Mouse (Mus musculus) heart, postnatal 36 days (tissue): ENCODE measurements around the gene Cst9. TPM values are rescaled to one million over a fixed set of nuclear protein-coding genes. Genes with fewer than 3 reads are reported as not detected.

ENCODE experiments used
- DNase-seq, 2 experiments: peaks; one replicate each; pipeline ENCODE4 v3.0.0; 2021 to 2022
- intact Hi-C: fragments of 180-260 bp; cut with DNase I; formaldehyde crosslinking; loops from one replicate; pipeline ENCODE4 v1.15.1; 2025
- total RNA-seq, 2 experiments: library from RNA; stranded (reverse); gene quantifications; 2 replicates each; pipeline ENCODE4 v1.2.3; 2021

Cst9 gene
- total RNA-seq, result 1 to 10 TPM in 1 of 2 experiments, under 1 TPM in 1; 0.68 to 1.2 TPM

- DNase-seq, result no peak
- intact Hi-C loops, result no loop called here
Measured at GRCm38 (mm10) chr2:148834912-148835311, at the start of gene Cst9. TSS of gene Cst9 (plus strand) at chr2:148835147.

DNA sequence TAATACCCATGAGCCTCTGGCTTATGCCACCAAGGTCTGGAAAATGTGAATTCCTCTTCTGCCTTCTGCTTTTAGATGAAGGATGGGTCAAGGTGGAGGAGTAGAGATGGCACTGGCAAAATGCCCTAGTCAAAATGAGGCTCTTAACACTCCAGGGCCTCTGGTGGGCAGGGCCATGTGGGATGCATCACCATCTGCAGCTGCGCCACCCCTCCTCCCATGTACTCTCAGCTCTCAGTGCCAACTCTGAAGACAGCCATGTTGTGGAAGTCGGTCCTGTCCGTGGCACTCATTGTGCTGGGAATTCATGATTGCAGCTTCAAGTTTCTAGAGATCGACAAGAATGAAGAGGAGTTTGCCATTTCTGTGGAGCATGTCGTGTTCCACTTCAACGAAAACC is 45.8 kb upstream of the Cst9 start, which contains the start of gene Cst12:
TSS of gene Cst12 (plus strand) at position 220 of the 400 bp plus-strand sequence.
- no peak for DNase-seq
- intact Hi-C loops, result no loop called here

DNA sequence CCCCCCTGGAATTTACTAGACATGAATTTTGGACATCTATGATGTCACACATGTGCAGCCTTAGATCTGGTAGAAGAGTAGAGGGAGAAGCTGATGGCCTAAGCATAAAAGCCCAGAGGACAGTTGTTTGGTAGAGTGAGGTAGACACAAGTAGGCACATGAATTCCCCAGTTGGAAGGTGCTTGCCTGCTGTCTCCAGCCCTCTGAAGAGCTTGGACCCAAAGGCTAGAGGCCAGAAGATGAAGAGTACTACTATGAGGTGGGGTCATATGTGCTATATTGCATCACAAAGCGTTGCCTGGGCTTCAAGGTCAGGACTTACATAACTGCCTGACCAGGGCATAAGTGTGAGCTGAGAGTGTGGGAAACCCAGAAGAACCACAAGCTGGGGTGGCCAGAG is 36.5 kb upstream of the Cst9 start, which contains the start of gene Cst8:
TSS of gene Cst8 (plus strand) at position 301 of the 400 bp plus-strand sequence.
- intact Hi-C loops, result no loop called here
- DNase-seq, result no peak

DNA sequence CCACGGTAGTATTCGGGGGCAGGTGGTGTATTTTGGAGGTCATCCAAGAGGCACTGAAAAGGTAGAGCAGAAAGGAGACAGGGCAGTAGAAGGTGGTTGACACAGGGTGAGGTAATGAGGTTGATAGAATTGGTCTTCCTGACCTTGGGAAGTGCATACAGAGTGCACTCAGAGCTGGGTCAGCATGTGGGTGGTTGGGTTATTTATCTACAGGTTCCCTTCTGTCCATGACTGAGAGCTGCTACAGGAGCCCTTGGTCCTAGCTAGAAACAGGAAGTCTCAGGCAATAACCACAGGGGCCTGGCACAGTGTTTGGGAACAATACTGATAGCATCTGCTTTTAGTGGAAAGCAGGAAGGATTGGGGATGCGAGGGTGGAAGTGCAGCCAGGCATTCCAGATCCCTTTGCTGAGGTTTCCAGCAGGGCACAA is 33.4 kb upstream of the Cst9 start:
- intact Hi-C loops, result no loop called here
- DNase-seq, result no peak

DNA sequence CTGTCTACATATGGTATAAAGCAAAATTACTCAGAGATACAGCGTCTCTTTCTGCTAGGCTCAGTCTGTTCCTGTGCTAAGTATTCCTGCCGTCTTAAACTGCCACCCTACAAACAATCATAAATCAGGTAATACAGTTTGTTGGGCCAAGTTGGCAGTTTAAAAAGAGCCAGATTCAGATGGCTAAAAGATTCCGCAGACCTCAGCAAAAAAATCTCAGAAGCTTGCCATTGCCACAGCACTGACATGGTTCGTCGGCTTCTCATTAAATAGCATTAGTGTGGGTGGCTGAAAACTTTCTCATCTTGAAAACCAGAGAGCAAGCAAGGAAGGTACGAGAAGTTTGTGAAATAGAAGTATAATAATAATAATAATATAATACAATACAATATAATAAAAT is 28.3 kb upstream of the Cst9 start:
- no peak for DNase-seq
- intact Hi-C loops, result no loop called here

GRCm38 (mm10) chr2:148819909-148820308 is 15.0 kb upstream of the Cst9 start, which contains the start of gene Cst13:
TSS of gene Cst13 (plus strand) at chr2:148820081.
- DNase-seq, result no peak
- intact Hi-C loops, result no loop called here

- DNase-seq, result no peak
- intact Hi-C loops, result no loop called here
Measured at GRCm38 (mm10) chr2:148825986-148826385, 9.0 kb upstream of the Cst9 start.

DNA sequence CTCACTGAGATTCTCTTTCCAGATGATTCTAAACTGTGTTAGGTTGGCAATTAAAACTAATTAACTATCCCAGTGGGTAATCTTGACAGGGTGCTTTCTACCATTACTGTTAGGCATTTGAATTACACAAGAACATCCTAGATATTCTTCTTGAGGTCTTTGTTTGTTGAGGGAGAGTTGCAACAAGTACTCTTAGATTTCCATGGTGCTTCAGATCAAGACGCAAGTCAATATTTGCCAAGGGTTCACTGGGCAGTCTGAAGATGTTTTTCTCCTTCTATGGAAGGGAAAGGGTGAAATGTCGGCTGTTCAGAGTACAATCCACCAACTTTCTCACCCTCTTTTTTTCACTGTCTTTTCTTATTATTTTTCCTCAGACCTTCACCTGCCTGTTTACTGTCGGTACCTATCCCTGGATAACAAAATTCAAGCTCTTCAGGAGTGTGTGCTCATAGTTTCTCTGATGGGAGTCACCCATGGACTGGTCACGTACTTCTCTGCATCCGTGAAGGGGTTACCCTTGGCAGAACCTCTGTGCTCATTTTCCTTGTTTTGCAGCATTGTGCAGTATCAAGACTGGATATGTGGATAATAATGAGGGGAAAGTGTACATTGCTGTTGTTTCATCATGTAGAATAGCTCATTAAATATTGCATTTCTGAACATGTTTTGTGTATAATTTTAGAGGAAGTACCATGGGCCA is 3.3 kb downstream of the Cst9 start:
- no peak for DNase-seq
- intact Hi-C loops, result no loop called here

GRCm38 (mm10) chr2:148839224-148839623 is 4.3 kb downstream of the Cst9 start:
- intact Hi-C loops, result no loop called here
- DNase-seq, result no peak

- intact Hi-C loops, result loop anchor here (1.0 to 5.0 kb wide), 3 partner anchors 22 to 99 kb away; partner anchors contain the start of gene Cstl1
- DNase-seq, result peak; percentile 84 to 86
Measured at GRCm38 (mm10) chr2:148851116-148851906, 16.4 kb downstream of the Cst9 start.

DNA sequence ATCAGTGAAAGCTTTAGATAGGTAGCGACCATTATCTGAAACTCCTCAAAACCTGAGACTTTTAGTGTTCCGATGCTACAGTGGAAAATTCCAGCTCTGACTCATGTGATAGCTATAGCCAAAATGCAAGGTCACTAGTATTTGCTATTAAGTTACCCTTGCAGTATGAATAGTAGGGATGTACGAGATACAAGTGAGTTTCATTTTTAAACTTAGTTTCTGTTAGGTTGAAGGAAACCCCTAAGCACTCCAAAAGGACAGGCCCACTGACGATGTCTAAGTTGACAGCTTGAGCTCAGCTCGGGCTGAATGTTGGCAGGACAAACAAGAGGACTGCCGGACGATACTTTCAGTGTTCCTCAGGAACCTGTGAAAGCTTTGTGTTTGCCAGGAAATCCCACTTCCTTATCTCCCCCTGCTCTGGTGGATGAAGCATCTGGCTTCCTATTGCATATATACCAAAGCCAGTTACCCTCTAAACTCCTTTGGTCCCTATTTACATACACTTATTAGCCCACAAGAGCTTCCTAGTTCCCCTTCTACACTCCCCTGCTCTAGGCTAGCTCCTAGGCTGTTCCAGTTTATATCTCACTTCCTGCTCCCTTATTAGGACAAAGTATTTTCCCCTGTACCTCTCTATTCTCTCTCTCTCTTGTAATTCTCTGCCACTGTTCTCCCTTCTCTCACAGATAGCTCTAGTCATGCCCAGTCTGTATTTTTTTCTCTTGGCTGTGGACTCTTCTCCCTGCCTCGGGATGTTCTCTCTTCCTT is 21.9 kb downstream of the Cst9 start:
- intact Hi-C loops, result loop anchor here (2.0 kb wide), 1 partner anchor 18 kb away; the partner anchor contains the start of gene Cst3
- DNase-seq, result no peak

GRCm38 (mm10) chr2:148857506-148857905 is 22.6 kb downstream of the Cst9 start:
- no peak for DNase-seq
- intact Hi-C loops, result loop anchor here (2.0 kb wide), 1 partner anchor 17 kb away; the partner anchor contains the start of gene Cst3

DNA sequence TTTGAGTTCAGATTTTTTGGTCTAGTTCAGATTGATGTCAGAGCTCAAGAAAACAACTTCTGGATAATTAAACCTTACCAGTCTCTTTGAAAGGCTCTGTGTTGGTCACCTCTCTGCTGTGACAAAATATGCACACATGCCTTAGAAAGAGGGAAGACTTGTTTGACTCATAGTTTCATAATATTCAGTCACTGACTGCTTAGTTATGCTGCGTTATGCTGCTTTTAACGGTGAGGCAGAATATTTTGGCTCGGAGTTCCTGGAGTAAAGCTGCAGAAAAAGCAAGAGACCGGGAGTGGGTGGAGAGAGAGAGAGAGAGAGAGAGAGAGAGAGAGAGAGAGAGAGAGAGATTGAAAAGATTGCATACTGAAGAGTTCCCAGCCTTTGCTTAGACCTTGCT is 26.0 kb downstream of the Cst9 start:
- intact Hi-C loops, result no loop called here

GRCm38 (mm10) chr2:148861693-148862092 is 26.7 kb downstream of the Cst9 start:
- DNase-seq, result no peak
- intact Hi-C loops, result no loop called here

More for the DNA sequence above, 26.0 kb downstream of the Cst9 start:
- DNase-seq, result no peak

- DNase-seq, result no peak
Measured at GRCm38 (mm10) chr2:148864966-148865365, 30.0 kb downstream of the Cst9 start, which contains the start of gene 9230104L09Rik. TSS of gene 9230104L09Rik (minus strand) at chr2:148865038.

DNA sequence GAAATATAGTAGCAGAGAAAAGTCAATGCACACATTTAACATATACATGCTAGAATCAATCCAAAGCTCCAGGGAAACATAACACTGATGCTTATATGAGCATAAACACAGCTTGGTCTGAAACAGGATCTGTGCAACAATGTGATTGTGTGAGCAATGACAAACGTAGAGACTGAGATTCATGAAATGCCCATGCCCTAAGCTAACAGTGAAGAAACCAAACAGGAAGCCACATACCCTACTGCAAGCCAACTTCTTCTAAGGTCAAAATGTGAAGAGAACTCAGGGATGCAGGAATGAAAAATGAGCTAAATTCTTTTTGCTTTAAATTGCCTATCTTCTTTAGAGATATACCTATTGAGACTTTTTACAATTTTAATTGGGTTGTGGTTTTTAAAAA is 34.0 kb downstream of the Cst9 start:
- no peak for DNase-seq
- intact Hi-C loops, result no loop called here

More at GRCm38 (mm10) chr2:148864966-148865365, 30.0 kb downstream of the Cst9 start, which contains the start of gene 9230104L09Rik:
- intact Hi-C loops, result no loop called here

DNA sequence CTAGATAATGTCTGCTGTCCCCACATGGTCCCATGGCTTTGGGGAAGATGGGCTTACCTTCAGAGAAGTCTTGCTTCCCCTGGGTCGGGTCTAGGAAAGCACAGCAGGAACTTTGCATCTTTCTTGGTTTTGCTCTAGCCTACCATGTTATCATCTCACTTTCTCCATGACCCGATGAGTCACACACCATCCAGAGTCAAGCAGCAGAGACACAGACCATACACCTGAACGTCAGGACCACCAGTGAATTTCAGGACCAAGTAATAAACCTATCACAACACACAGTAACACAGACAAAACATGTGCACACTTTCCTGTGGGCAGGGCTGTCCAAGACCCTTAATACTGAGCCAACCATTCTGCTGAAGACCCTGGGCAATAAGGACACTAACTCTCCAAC is 35.6 kb downstream of the Cst9 start:
- no peak for DNase-seq
- intact Hi-C loops, result loop anchor here (10.0 kb wide), 1 partner anchor 1856 kb away; the partner anchor contains the start of gene Xrn2

- intact Hi-C loops, result loop anchor here (1.0 to 10.0 kb wide), 2 partner anchors 22 to 1858 kb away; partner anchors contain the start of gene Xrn2
- no peak for DNase-seq
Measured at GRCm38 (mm10) chr2:148872860-148873259, 37.9 kb downstream of the Cst9 start.

DNA sequence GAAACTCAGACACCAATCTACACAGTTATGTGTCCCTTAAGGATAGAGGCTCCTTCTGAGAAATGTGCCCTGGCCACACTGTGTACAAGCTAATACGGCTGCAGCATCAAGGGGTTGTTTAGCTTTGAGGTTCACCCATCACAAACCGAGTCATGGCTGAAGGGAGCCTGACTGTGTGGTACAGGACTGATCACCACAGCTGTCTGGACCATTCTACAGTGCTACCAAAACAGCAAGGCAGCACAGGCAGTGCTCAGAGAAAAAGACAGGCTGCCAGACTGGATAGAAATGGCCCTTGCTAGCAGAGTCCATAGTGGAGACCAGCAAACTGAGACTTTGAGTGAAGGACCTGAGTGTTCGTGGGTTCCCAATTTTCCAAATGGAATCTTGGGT is 39.3 kb downstream of the Cst9 start:
- no peak for DNase-seq
- intact Hi-C loops, result loop anchor here (2.0 to 10.0 kb wide), 4 partner anchors 17 to 1859 kb away; partner anchors contain the start of gene Xrn2
